Mouse (Mus musculus) lung, embryonic 14.5 days (tissue): ENCODE data around the gene Dnah2. TPM values are rescaled to one million over a fixed set of nuclear protein-coding genes. Genes with fewer than 3 reads are reported as not detected.

Experiments used
- ATAC-seq: fragments of 200-750 bp; cut with Nextera tagmentation; 2 replicates; pipeline ENCODE4 v1.8.0; 2017; ENCODE audit warnings: mild to moderate bottlenecking, moderate TSS enrichment, moderate library complexity; ENCODE audit not compliant: insufficient read depth
- DNase-seq: peaks from one replicate; pipeline ENCODE4 v3.0.0-alpha.2; 2015
- H3K27ac ChIP-seq: fragments of 300-500 bp; sonication (generic); 2 replicates; pipeline ENCODE4 v1.5.1; 2014; ENCODE audit warnings: low read depth, mild to moderate bottlenecking, moderate library complexity
- H3K27me3 ChIP-seq: fragments of 300-500 bp; sonication (generic); 2 replicates; pipeline ENCODE4 v1.6.1; 2014; ENCODE audit warnings: low read length, control low read depth; ENCODE audit not compliant: insufficient read depth
- H3K36me3 ChIP-seq: fragments of 300-500 bp; sonication (generic); 2 replicates; pipeline ENCODE4 v1.6.1; 2014; ENCODE audit warnings: control low read depth; ENCODE audit not compliant: insufficient read depth
- H3K4me1 ChIP-seq: fragments of 300-500 bp; sonication (generic); 2 replicates; pipeline ENCODE4 v1.6.1; 2014; ENCODE audit warnings: antibody characterized with exemption, control low read depth; ENCODE audit not compliant: insufficient read depth
- H3K4me2 ChIP-seq: fragments of 300-500 bp; sonication (generic); 2 replicates; pipeline ENCODE4 v1.6.1; 2014; ENCODE audit warnings: mild to moderate bottlenecking
- H3K4me3 ChIP-seq: fragments of 300-500 bp; sonication (generic); 2 replicates; pipeline ENCODE4 v1.5.1; 2014; ENCODE audit warnings: low read depth, low read length
- H3K9ac ChIP-seq: fragments of 300-500 bp; sonication (generic); 2 replicates; pipeline ENCODE4 v1.6.1; 2014
- H3K9me3 ChIP-seq: fragments of 300-500 bp; sonication (generic); 2 replicates; pipeline ENCODE4 v1.6.1; 2016; ENCODE audit warnings: low read depth, low read length, control low read depth
- CTCF ChIP-seq: IDR thresholded peaks from 2 replicates; pipeline ENCODE4 v1.5.1; 2016; ENCODE audit warnings: antibody characterized with exemption, low read depth
- WGBS: fragments of 180-500 bp; shearing (Covaris S2); extraction: QIAGEN DNeasy Blood & Tissue Kit; methylation state at CpG from one replicate; pipeline ENCODE4 v1.1.7; 2014; 5-methylcytosine and 5-hydroxymethylcytosine counted together
- polyA plus RNA-seq: library from polyadenylated mRNA; unstranded; fragments of >200 nt; fragmentation: Nextera tagmentation; extraction: Ambion mirVana; gene quantifications from 2 replicates; pipeline ENCODE4 v1.2.1, GENCODE M21; 2014

The Dnah2 gene
- polyA plus RNA-seq, 1 experiment from 2014 or later = 1.9 TPM

GRCm38 (mm10) chr11:69563373-69563772 is 14.5 kb upstream of the Dnah2 start:
- H3K4me2 ChIP-seq = no peak overlapping the region
- no peaks in the 10 kb centered on the region for H3K9me3 ChIP-seq
- ATAC-seq (no peak), DNase-seq (no peak)
- H3K9ac ChIP-seq = no peak overlapping the region
- H3K27me3 ChIP-seq = no peaks in the 10 kb centered on the region
- H3K4me1 ChIP-seq = peaks cover 9% of the 10 kb centered on the region; the same call in 1 of the 2 replicates
- no peak for TF ChIP-seq CTCF
- no peak overlapping the region for H3K4me3 ChIP-seq
- peaks cover 46% of the 10 kb centered on the region for H3K36me3 ChIP-seq
- no peak overlapping the region for H3K27ac ChIP-seq
- WGBS = 74% methylated on average over 13 of the region's 13 CpGs

- Histone ChIP-seq H3K36me3 (peaks cover 37% of the 10 kb centered on the region), H3K4me3 (no peak overlapping the region), H3K9ac (peak overlapping the region; percentile 85; the same call in 1 of the 2 replicates), H3K4me2 (peak overlapping the region; percentile 99), H3K27me3 (no peaks in the 10 kb centered on the region), H3K4me1 (peaks cover 9% of the 10 kb centered on the region; the same call in 1 of the 2 replicates), H3K27ac (no peak overlapping the region), H3K9me3 (no peaks in the 10 kb centered on the region)
- ATAC-seq (no peak), DNase-seq (peak; percentile 24)
- 26% methylated on average over 16 of the region's 16 CpGs for WGBS
- no peak for TF ChIP-seq CTCF
Measured at GRCm38 (mm10) chr11:69560896-69561854, 12.3 kb upstream of the Dnah2 start.

- under 1% methylated on average over 58 of the region's 59 CpGs for WGBS
- Histone ChIP-seq H3K4me1 (peaks cover 9% of the 10 kb centered on the region; the same call in 1 of the 2 replicates), H3K4me3 (peak within 1 kb of the TSS; percentile 59), H3K27me3 (no peaks in the 10 kb centered on the region), H3K9me3 (no peaks in the 10 kb centered on the region), H3K27ac (no peak within 1 kb of the TSS; the same call in 1 of the 2 replicates), H3K36me3 (peaks cover 29% of the 10 kb centered on the region), H3K4me2 (peak within 1 kb of the TSS; percentile 99), H3K9ac (peak within 1 kb of the TSS; percentile 85)
- TF ChIP-seq CTCF = no peak
- DNase-seq (peak; percentile 76), ATAC-seq (peak; percentile 50)
Measured at GRCm38 (mm10) chr11:69559851-69560765, 11.2 kb upstream of the Dnah2 start, which contains the start of gene Efnb3. Efnb3 (minus strand) TSS chr11:69560205.

- no peak for DNase-seq
- Histone ChIP-seq H3K9ac (peak overlapping the region; percentile 85), H3K27ac (no peak overlapping the region), H3K4me1 (peaks cover 9% of the 10 kb centered on the region; the same call in 1 of the 2 replicates), H3K36me3 (peaks cover 24% of the 10 kb centered on the region), H3K4me2 (peak overlapping the region; percentile 99), H3K4me3 (peak overlapping the region; percentile 59), H3K9me3 (no peaks in the 10 kb centered on the region), H3K27me3 (no peaks in the 10 kb centered on the region)
- 7% methylated on average over 5 of the region's 5 CpGs for WGBS
- no peak for ATAC-seq
- TF ChIP-seq CTCF = no peak
Measured at GRCm38 (mm10) chr11:69559183-69559582, 10.3 kb upstream of the Dnah2 start.

GRCm38 (mm10) chr11:69558756-69559155 is 9.8 kb upstream of the Dnah2 start:
- TF ChIP-seq CTCF = no peak
- DNase-seq = no peak
- H3K36me3 ChIP-seq = peaks cover 24% of the 10 kb centered on the region
- WGBS = 13% methylated on average over 6 of the region's 6 CpGs
- ATAC-seq = no peak
- H3K27ac ChIP-seq = no peak overlapping the region
- no peaks in the 10 kb centered on the region for H3K9me3 ChIP-seq
- H3K9ac ChIP-seq = peak overlapping the region; percentile 85; the same call in 1 of the 2 replicates
- peaks cover 9% of the 10 kb centered on the region; the same call in 1 of the 2 replicates for H3K4me1 ChIP-seq
- H3K4me2 ChIP-seq = peak overlapping the region; percentile 99
- H3K4me3 ChIP-seq = peak overlapping the region; percentile 59
- H3K27me3 ChIP-seq = no peaks in the 10 kb centered on the region

- Histone ChIP-seq H3K4me1 (peaks cover 9% of the 10 kb centered on the region; the same call in 1 of the 2 replicates), H3K4me3 (no peak overlapping the region), H3K27me3 (no peaks in the 10 kb centered on the region), H3K36me3 (peaks cover 12% of the 10 kb centered on the region), H3K9me3 (no peaks in the 10 kb centered on the region), H3K9ac (no peak overlapping the region), H3K4me2 (no peak overlapping the region), H3K27ac (no peak overlapping the region)
- 42% methylated on average over 14 of the region's 14 CpGs for WGBS
- DNase-seq = peak; percentile 28
- no peak for ATAC-seq
- TF ChIP-seq CTCF = no peak
Measured at GRCm38 (mm10) chr11:69557381-69557958, 8.6 kb upstream of the Dnah2 start.
